Mouse (Mus musculus): ENCODE data around the gene Akt1.

The Akt1 gene

GRCm38 (mm10) chr12:112688458-112688857 lies 13.8 kb upstream of the Akt1 start:
- no peak for DNase-seq (ENCODE audit: low read depth, low spot score)

- no peak for DNase-seq (ENCODE audit: low read depth, low spot score)
These were observed 8.7 kb upstream of the Akt1 start for GRCm38 (mm10) chr12:112683351-112683750.

- DNase-seq (ENCODE audit: low read depth, low spot score), result no peak
These were observed 4.6 kb upstream of the Akt1 start for GRCm38 (mm10) chr12:112679027-112679996.

GRCm38 (mm10) chr12:112678555-112679026 lies 3.9 kb upstream of the Akt1 start, which contains the start of gene Zbtb42:
Gene Zbtb42 (plus strand): TSS chr12:112678828.
- DNase-seq (ENCODE audit: low read depth, low spot score), result no peak

DNA sequence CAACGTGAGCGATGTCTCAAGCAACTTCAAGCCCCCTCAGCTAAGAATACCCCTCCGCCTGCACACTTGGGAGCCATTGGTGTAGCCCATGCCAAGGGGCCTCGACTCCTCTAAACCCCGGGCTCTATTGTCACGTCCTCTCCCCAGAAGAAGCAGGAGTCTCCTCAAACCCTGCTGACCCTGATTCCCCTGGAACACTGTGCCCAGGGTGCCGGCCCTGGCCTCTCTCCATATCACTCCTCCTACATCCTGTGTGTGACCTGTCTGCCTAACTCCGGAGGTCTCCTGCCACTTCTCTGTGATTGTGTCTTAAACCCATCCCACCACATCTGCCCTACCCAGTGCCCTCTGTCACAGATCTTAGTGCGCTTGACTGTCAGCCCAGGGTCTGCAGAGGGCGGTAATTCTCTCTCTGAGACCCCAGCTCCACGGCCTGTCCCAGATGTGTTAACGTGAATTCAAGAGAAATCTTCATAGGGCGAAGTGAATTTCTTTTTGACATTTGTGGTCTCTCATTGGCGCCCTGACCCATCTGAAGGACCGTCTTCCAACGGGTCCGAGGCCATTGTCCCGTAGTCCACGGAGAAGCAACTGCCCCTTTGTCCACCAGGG lies 3.4 kb upstream of the Akt1 start:
- DNase-seq (ENCODE audit: low read depth, low spot score), result no peak

GRCm38 (mm10) chr12:112677076-112677475 lies 2.4 kb upstream of the Akt1 start:
- no peak for DNase-seq (ENCODE audit: low read depth, low spot score)

- no peak for DNase-seq (ENCODE audit: low read depth, low spot score)
These were observed 756 bp upstream of the Akt1 start for GRCm38 (mm10) chr12:112675245-112676035.

GRCm38 (mm10) chr12:112673576-112674091 lies 1.1 kb downstream of the Akt1 start:
- DNase-seq (ENCODE audit: low read depth, low spot score), result no peak

- no peak for DNase-seq (ENCODE audit: low read depth, low spot score)
These were observed 1.7 kb downstream of the Akt1 start for GRCm38 (mm10) chr12:112672744-112673575.

GRCm38 (mm10) chr12:112671891-112672290 lies 2.8 kb downstream of the Akt1 start:
- DNase-seq (ENCODE audit: low read depth, low spot score), result no peak

- no peak for DNase-seq (ENCODE audit: low read depth, low spot score)
These were observed 3.8 kb downstream of the Akt1 start for GRCm38 (mm10) chr12:112670718-112671393.

GRCm38 (mm10) chr12:112667619-112668297 lies 6.9 kb downstream of the Akt1 start:
- no peak for DNase-seq (ENCODE audit: low read depth, low spot score)

- DNase-seq (ENCODE audit: low read depth, low spot score), result no peak
These were observed 8.7 kb downstream of the Akt1 start for GRCm38 (mm10) chr12:112665881-112666544.

GRCm38 (mm10) chr12:112665445-112665844 lies 9.2 kb downstream of the Akt1 start:
- DNase-seq (ENCODE audit: low read depth, low spot score), result no peak

- DNase-seq (ENCODE audit: low read depth, low spot score), result no peak
These were observed 10.0 kb downstream of the Akt1 start for GRCm38 (mm10) chr12:112664656-112665055.

- DNase-seq (ENCODE audit: low read depth, low spot score), result no peak
These were observed 10.6 kb downstream of the Akt1 start for GRCm38 (mm10) chr12:112664124-112664523.

GRCm38 (mm10) chr12:112663716-112664115 lies 11.0 kb downstream of the Akt1 start:
- no peak for DNase-seq (ENCODE audit: low read depth, low spot score)

DNA sequence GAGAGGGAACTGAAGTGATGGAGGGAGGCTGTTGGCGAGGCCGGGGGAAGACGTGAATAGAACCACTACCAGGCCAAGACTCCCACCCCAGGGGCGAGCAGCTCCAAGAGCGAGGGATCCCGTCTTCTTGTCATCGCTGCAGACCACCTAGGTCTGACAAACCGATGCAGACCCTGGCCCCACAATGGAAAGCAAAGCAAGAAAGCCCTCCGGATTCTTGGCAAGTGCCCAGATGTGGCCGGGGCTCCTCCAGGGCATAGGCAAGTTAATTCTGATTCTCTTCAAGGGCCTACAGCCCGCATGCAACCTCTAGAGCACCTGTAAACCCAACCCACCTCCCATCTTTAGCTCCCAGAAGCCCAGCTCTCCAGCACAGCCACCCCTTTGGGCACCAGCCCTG lies 11.4 kb downstream of the Akt1 start:
- no peak for DNase-seq (ENCODE audit: low read depth, low spot score)

DNA sequence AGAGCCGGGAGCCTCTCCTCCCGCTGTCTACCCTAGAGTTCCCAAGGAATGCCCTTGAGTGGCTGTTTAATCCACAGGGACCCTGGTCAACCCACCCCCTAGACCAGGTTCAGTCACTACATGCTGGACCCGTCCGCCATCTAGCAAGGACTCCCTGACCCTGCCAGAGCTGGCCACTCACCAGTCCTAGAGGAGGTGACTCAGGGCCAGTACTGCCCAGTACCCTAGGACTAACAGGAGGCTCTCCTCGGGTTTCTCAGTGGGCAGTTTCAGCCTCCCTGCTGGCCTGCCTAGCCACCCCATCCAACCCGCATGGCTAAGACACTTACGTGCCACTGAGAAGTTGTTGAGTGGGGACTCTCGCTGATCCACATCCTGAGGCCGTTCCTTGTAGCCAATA lies 12.8 kb downstream of the Akt1 start:
- no peak for DNase-seq (ENCODE audit: low read depth, low spot score)
